Mouse (Mus musculus): ENCODE data around the gene Mansc4. TPM values are rescaled to one million over a fixed set of nuclear protein-coding genes. Genes with fewer than 3 reads are reported as not detected.

Mansc4 gene
- total and polyA plus RNA-seq, 2 experiments from 2014 or later = 0.30 TPM; not detected in 1

- H3K27ac ChIP-seq (ENCODE audit: low read depth) = no peak overlapping the region
- no peak overlapping the region for H3K4me2 ChIP-seq (ENCODE audit: low read depth, low read length)
- H3K9ac ChIP-seq (replicated peaks; ENCODE audit: low read depth, low read length) = no peak overlapping the region
- H3K36me3 ChIP-seq (replicated peaks; ENCODE audit: control insufficient read depth, insufficient read depth, low read length) = peaks cover 6% of the 10 kb centered on the region; the same call in 1 of the 2 replicates
- 6% methylated on average over 10 of the region's 10 CpGs for WGBS
- H3K4me1 ChIP-seq (ENCODE audit: control insufficient read depth, insufficient read depth) = 0 out of 2 replicates have a peak, but pooled peaks cover 7% of the 10 kb centered on the region
- peak; percentile 68; the same call in 1 of the 2 replicates for ATAC-seq (ENCODE audit: insufficient read depth, low read depth)
- TF ChIP-seq CTCF (IDR thresholded peaks at IDR 0.05; ENCODE audit: low read depth) = peak; percentile 81
- TF ChIP-seq EP300 (IDR thresholded peaks at IDR 0.05; ENCODE audit: low read depth) = no peak
- H3K27me3 ChIP-seq (ENCODE audit: control insufficient read depth, insufficient read depth, low read length) = no peaks in the 10 kb centered on the region
- peak; percentile 60 for DNase-seq (ENCODE audit: low spot score)
- no peak overlapping the region for H3K4me3 ChIP-seq (ENCODE audit: low read depth, low read length)
- no peaks in the 10 kb centered on the region for H3K9me3 ChIP-seq (replicated peaks; ENCODE audit: control insufficient read depth, low read length)
These were observed 29.7 kb upstream of the Mansc4 start for GRCm38 (mm10) chr6:147116579-147116978.

- DNase-seq (ENCODE audit: low spot score) (no peak), ATAC-seq (ENCODE audit: insufficient read depth, low read depth) (no peak)
- no peak for TF ChIP-seq CTCF (IDR thresholded peaks at IDR 0.05; ENCODE audit: low read depth)
- no peak for TF ChIP-seq EP300 (IDR thresholded peaks at IDR 0.05; ENCODE audit: low read depth)
These were observed 22.5 kb upstream of the Mansc4 start for GRCm38 (mm10) chr6:147109283-147109682.

GRCm38 (mm10) chr6:147106716-147107115, 19.9 kb upstream of the Mansc4 start:
- WGBS = 84% methylated on average over 6 of the region's 6 CpGs
- H3K36me3 ChIP-seq (replicated peaks; ENCODE audit: control insufficient read depth, insufficient read depth, low read length) = peaks cover 52% of the 10 kb centered on the region
- H3K4me1 ChIP-seq (ENCODE audit: control insufficient read depth, insufficient read depth) = no peaks in the 10 kb centered on the region

More at GRCm38 (mm10) chr6:147109283-147109682, 22.5 kb upstream of the Mansc4 start:
- Histone ChIP-seq H3K4me1 (ENCODE audit: control insufficient read depth, insufficient read depth) (no peaks in the 10 kb centered on the region), H3K27ac (ENCODE audit: low read depth) (no peak overlapping the region), H3K4me3 (ENCODE audit: low read depth, low read length) (no peak overlapping the region), H3K4me2 (ENCODE audit: low read depth, low read length) (no peak overlapping the region), H3K27me3 (ENCODE audit: control insufficient read depth, insufficient read depth, low read length) (no peaks in the 10 kb centered on the region), H3K36me3 (replicated peaks; ENCODE audit: control insufficient read depth, insufficient read depth, low read length) (peaks cover 40% of the 10 kb centered on the region), H3K9me3 (replicated peaks; ENCODE audit: control insufficient read depth, low read length) (no peaks in the 10 kb centered on the region), H3K9ac (replicated peaks; ENCODE audit: low read depth, low read length) (no peak overlapping the region)
- 45% methylated on average over 7 of the region's 7 CpGs for WGBS

GRCm38 (mm10) chr6:147105529-147105928, 18.7 kb upstream of the Mansc4 start:
- H3K9ac ChIP-seq (replicated peaks; ENCODE audit: low read depth, low read length) = no peak overlapping the region
- no peaks in the 10 kb centered on the region; the same call in 1 of the 2 replicates for H3K4me1 ChIP-seq (ENCODE audit: control insufficient read depth, insufficient read depth)
- TF ChIP-seq EP300 (IDR thresholded peaks at IDR 0.05; ENCODE audit: low read depth) (no peak), CTCF (IDR thresholded peaks at IDR 0.05; ENCODE audit: low read depth) (no peak)
- H3K4me2 ChIP-seq (ENCODE audit: low read depth, low read length) = no peak overlapping the region
- H3K9me3 ChIP-seq (replicated peaks; ENCODE audit: control insufficient read depth, low read length) = no peaks in the 10 kb centered on the region
- peaks cover 49% of the 10 kb centered on the region for H3K36me3 ChIP-seq (replicated peaks; ENCODE audit: control insufficient read depth, insufficient read depth, low read length)
- WGBS = 95% methylated on average over 1 of the region's 1 CpGs
- DNase-seq (ENCODE audit: low spot score) (no peak), ATAC-seq (ENCODE audit: insufficient read depth, low read depth) (no peak)
- H3K4me3 ChIP-seq (ENCODE audit: low read depth, low read length) = no peak overlapping the region
- H3K27me3 ChIP-seq (ENCODE audit: control insufficient read depth, insufficient read depth, low read length) = no peaks in the 10 kb centered on the region
- no peak overlapping the region for H3K27ac ChIP-seq (ENCODE audit: low read depth)

More at GRCm38 (mm10) chr6:147106716-147107115, 19.9 kb upstream of the Mansc4 start:
- no peak for ATAC-seq (ENCODE audit: insufficient read depth, low read depth)
- Histone ChIP-seq H3K27ac (ENCODE audit: low read depth) (no peak overlapping the region), H3K4me3 (ENCODE audit: low read depth, low read length) (no peak overlapping the region), H3K4me2 (ENCODE audit: low read depth, low read length) (no peak overlapping the region), H3K27me3 (ENCODE audit: control insufficient read depth, insufficient read depth, low read length) (no peaks in the 10 kb centered on the region), H3K9me3 (replicated peaks; ENCODE audit: control insufficient read depth, low read length) (no peaks in the 10 kb centered on the region), H3K9ac (replicated peaks; ENCODE audit: low read depth, low read length) (no peak overlapping the region)
- no peak for DNase-seq (ENCODE audit: low spot score)
- TF ChIP-seq EP300 (IDR thresholded peaks at IDR 0.05; ENCODE audit: low read depth) = no peak
- no peak for TF ChIP-seq CTCF (IDR thresholded peaks at IDR 0.05; ENCODE audit: low read depth)

GRCm38 (mm10) chr6:147102293-147102692, 15.5 kb upstream of the Mansc4 start:
- no peak for DNase-seq (ENCODE audit: low spot score)
- no peaks in the 10 kb centered on the region for H3K27me3 ChIP-seq (ENCODE audit: control insufficient read depth, insufficient read depth, low read length)
- 83% methylated on average over 3 of the region's 3 CpGs for WGBS
- no peaks in the 10 kb centered on the region; the same call in 1 of the 2 replicates for H3K4me1 ChIP-seq (ENCODE audit: control insufficient read depth, insufficient read depth)
- no peak overlapping the region for H3K4me2 ChIP-seq (ENCODE audit: low read depth, low read length)
- H3K4me3 ChIP-seq (ENCODE audit: low read depth, low read length) = no peak overlapping the region
- H3K9ac ChIP-seq (replicated peaks; ENCODE audit: low read depth, low read length) = no peak overlapping the region
- no peak for ATAC-seq (ENCODE audit: insufficient read depth, low read depth)
- H3K9me3 ChIP-seq (replicated peaks; ENCODE audit: control insufficient read depth, low read length) = no peaks in the 10 kb centered on the region
- no peak overlapping the region for H3K27ac ChIP-seq (ENCODE audit: low read depth)
- H3K36me3 ChIP-seq (replicated peaks; ENCODE audit: control insufficient read depth, insufficient read depth, low read length) = peaks cover 28% of the 10 kb centered on the region; the same call in 1 of the 2 replicates
- peak; percentile 8; the same call in 1 of the 2 replicates for TF ChIP-seq CTCF (IDR thresholded peaks at IDR 0.05; ENCODE audit: low read depth)
- TF ChIP-seq EP300 (IDR thresholded peaks at IDR 0.05; ENCODE audit: low read depth) = no peak

All from heart, postnatal 0 days (tissue).